Mouse (Mus musculus) urinary bladder, adult 18-20 months (tissue): ENCODE measurements at regions not wholly inside any gene's neighbourhood (a gene's known extent, or its start where the extent isn't known, plus 50 kb on each side); places are given as distances from the start of the nearest gene placed in this dataset.

ENCODE experiments used
- DNase-seq, 2 experiments: peaks; one replicate each; pipeline ENCODE4 v3.0.0; 2022; ENCODE audit warnings: low spot score in 2 of 2, mixed read lengths in 2 of 2

GRCm38 (mm10) chr11:48605223-48605824, 194.8 kb upstream of the Rack1 start:
- DNase-seq, result no peak

- DNase-seq, result no peak
Observed at GRCm38 (mm10) chr11:48601096-48601495, 199.0 kb upstream of the Rack1 start.

- no peak for DNase-seq
Observed at GRCm38 (mm10) chr11:48599573-48600127, 200.5 kb upstream of the Rack1 start.

GRCm38 (mm10) chr11:48599033-48599432, 201.1 kb upstream of the Rack1 start:
- no peak for DNase-seq

- no peak for DNase-seq
Observed at GRCm38 (mm10) chr11:48594429-48594828, 205.7 kb upstream of the Rack1 start.

- DNase-seq, result peak in 1 of 2 experiments; percentile 2
Observed at GRCm38 (mm10) chr11:48588833-48589649, 211.1 kb upstream of the Rack1 start.

GRCm38 (mm10) chr11:48568769-48569168, 231.4 kb upstream of the Rack1 start:
- no peak for DNase-seq

GRCm38 (mm10) chr11:48567583-48568562, 232.3 kb upstream of the Rack1 start:
- DNase-seq, result no peak

GRCm38 (mm10) chr11:48558053-48558452, 242.1 kb upstream of the Rack1 start:
- DNase-seq, result no peak

- DNase-seq, result no peak
Observed at GRCm38 (mm10) chr11:48552006-48552405, 248.1 kb upstream of the Rack1 start.

GRCm38 (mm10) chr11:48551201-48551600, 248.9 kb upstream of the Rack1 start:
- DNase-seq, result no peak

GRCm38 (mm10) chr11:48526316-48526715, 273.8 kb upstream of the Rack1 start:
- no peak for DNase-seq

GRCm38 (mm10) chr11:48525517-48525916, 274.6 kb upstream of the Rack1 start:
- no peak for DNase-seq

- DNase-seq, result no peak
Observed at GRCm38 (mm10) chr11:48506886-48507285, 293.2 kb upstream of the Rack1 start.

GRCm38 (mm10) chr11:48502011-48502806, 297.9 kb upstream of the Rack1 start:
- DNase-seq, result no peak

- DNase-seq, result no peak
Observed at GRCm38 (mm10) chr11:48499057-48499456, 301.1 kb upstream of the Rack1 start.

GRCm38 (mm10) chr11:48488308-48488707, 311.8 kb upstream of the Rack1 start:
- DNase-seq, result no peak

- no peak for DNase-seq
Observed at GRCm38 (mm10) chr11:48464036-48464435, 336.1 kb upstream of the Rack1 start.

- no peak for DNase-seq
Observed at GRCm38 (mm10) chr11:48449883-48450282, 350.2 kb upstream of the Rack1 start.

- DNase-seq, result no peak
Observed at GRCm38 (mm10) chr11:48442534-48443254, 357.4 kb upstream of the Rack1 start.
